Mouse (Mus musculus) heart, postnatal 36 days (tissue): ENCODE data around the gene Tmem159. TPM values are rescaled to one million over a fixed set of nuclear protein-coding genes. Genes with fewer than 3 reads are reported as not detected.

Experiments used
- DNase-seq, 2 experiments: peaks; one replicate each; pipeline ENCODE4 v3.0.0; 2021 to 2022
- intact Hi-C: fragments of 180-260 bp; cut with DNase I; formaldehyde crosslinking; loops from one replicate; pipeline ENCODE4 v1.15.1; 2025
- total RNA-seq, 2 experiments: library from RNA; stranded (reverse); gene quantifications; 2 replicates each; pipeline ENCODE4 v1.2.3; 2021

Gene Tmem159
- 10 to 100 TPM; 24.1 to 54.3 TPM for total RNA-seq

DNA sequence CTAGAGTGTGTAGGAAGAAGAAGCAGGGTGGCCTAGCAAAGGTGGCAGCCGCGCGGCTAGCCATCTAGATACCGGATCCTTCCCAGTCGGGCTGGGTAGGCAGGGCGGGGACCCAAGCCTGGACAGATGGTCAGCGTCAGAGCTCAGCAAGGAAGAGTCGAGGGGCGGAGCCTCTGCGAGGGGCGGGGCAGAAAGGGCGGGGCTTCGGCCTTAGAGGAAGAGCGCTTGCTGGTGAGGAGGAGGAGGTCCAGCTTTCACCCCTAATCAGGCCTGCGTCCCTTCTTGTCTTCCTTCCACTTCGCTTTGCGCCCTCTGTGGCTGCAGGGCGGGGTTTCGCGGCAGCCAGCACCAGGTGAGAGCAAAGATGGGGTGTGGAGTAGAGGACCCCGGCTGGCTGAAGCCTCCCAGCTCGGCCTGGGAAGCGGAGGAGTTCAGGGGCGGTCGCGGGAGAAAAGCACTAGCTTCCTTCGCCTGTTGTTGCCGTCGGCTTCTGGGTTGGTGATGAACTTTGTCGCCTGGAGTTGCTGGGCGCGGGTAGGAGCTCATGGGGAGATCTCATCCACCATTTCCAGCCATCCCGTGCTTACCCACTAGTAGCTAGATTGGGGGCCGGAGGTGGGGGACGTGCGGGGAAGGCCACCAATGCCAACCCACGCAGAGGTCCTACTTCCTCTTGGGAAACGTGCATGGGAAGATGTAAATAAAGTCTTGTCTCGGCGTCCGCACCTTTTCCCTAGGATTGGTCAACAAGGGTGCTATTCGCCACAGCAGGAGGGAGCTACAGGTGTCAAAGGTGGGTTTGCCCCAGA is at the start of gene Tmem159:
TSS of gene Tmem159 (plus strand) at position 190 of the 809 bp plus-strand sequence.
- intact Hi-C loops, result loop anchor here (10.0 kb wide), 2 partner anchors 532 to 722 kb away; partner anchors contain the start of gene Uqcrc2
- DNase-seq, result peak; percentile 87 to 91

DNA sequence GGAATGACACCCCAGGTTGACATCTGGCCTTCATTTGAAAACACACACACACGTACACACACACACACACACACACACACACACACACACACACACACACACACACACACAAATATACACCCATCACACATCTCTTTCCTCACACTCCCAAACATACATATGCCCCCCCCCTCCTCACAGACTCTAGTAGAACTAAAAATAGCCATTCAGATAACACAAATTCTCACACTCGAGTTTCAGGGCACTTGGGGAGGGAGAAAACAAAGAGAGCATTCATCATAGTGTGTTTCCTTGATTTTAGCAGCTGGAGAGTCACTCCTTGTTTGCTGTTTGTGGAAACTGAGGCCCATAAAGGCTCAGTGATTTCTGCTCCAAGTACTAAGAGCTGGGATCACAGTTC is 48.1 kb upstream of the Tmem159 start:
- no peak for DNase-seq
- intact Hi-C loops, result no loop called here

DNA sequence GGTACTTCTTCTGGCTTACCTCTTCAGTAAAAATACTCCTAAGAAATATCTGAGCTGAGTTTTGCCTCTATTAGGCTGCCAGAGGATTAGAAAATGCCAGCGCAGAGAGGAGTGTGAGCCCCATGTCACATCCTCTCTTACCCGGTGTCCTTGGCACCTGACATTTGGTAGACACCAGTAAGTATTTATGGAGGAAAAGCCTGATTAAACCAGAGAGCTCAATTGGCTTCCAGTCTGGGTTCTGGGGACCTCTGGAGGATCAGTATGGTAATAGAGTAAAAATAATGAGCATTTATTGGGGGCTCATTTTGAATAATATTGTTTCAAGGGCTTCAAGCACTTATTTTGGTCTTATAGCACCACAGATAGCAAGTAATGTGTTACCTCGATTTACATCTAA is 46.7 kb upstream of the Tmem159 start:
- intact Hi-C loops, result no loop called here
- peak in 1 of 2 experiments; percentile 8 for DNase-seq

DNA sequence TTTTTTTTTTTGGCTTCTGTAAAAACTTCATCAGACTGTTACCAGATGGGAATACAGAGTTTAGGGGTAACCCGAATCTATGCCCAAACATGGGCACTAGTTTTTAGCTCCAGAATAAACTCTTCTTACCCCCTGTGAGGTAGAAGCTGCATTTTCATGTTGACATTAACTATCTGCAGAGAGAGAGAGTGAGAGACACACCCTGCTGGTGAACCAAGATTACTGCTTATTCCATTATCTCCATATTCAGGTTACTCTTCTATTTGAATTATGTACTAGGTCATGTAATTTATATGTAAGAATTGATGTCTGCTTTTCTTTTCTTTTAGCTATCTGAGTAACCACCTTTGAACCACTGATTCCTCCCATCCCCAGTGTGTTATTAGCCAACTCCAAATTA is 38.1 kb upstream of the Tmem159 start:
- DNase-seq, result no peak
- intact Hi-C loops, result no loop called here

DNA sequence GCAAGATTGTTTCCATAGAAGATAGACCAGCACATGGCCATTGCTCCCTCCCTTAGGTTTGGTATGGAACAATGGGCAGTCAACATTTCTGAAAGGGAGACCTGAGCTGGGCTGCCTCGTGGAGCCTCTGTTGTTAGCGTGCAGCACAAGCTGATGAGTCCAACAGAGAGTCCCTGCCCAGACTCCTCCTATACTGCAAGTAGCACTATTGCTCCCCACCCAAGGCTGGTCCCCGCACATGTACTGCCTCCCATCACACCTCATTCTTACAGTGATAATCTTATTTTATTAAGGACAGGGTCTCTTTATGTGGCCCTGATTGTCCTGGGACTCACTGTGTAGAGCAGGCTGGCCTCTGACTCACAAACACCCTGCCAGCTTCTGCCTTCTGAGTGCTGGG is 34.0 kb upstream of the Tmem159 start:
- intact Hi-C loops, result no loop called here
- DNase-seq, result no peak

DNA sequence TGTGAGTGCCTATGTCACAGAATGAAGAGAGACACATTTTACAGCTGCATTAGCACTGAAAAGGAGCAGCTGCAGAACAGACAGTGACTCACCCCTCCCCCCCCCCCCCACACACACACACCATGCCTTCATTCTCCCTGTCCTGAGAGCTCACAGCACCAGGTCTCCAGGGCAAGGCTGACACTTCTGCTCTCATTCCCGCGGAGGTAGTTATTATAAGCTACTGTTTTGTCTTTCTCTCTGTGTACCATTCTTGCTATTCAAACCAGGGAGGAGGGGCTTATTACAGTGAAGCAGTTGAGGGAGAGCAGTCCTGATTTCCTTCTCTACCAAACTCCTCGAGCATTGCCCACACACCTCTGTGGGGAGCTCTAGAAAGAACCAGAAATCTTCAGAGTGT is 33.0 kb upstream of the Tmem159 start:
- intact Hi-C loops, result no loop called here
- no peak for DNase-seq

DNA sequence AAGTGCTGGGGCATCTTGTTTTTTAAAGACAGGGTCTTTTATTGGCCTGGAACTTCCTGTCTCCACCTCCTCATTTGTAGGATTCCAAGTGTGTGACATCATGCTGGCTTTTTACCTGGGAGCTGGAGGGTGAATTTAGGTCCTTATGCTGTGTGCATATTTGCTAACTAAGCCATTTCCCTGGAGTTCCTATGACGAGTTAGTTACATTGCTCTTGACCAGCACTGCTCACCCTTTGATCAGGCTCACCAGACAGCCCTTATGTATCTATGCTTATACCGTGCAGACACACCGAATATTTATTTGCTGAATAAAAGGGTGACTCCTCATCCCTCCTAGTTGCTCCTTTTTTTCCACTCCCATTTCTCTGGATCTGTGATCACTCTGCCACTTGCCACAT is 22.0 kb upstream of the Tmem159 start:
- intact Hi-C loops, result no loop called here
- no peak for DNase-seq

DNA sequence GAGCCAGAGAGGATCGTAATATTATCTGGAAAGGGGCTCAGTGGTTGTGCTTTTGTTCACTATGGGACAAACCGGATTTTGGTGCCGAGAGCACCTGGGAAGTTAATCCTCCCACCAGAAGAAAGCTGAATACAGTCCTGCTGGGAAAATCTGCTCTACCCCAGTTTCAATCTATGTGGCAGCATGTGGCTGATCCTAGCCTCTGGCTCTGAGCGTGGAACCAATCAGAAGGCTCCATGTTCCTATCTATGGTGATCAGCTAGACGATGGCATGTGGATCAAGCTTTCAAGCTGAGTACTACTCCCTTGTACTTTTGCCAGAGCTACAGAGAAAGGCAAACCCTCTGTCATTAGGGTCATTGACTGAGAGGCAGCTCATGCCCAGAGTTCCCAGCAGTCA is 9.1 kb upstream of the Tmem159 start:
- intact Hi-C loops, result no loop called here
- no peak for DNase-seq

DNA sequence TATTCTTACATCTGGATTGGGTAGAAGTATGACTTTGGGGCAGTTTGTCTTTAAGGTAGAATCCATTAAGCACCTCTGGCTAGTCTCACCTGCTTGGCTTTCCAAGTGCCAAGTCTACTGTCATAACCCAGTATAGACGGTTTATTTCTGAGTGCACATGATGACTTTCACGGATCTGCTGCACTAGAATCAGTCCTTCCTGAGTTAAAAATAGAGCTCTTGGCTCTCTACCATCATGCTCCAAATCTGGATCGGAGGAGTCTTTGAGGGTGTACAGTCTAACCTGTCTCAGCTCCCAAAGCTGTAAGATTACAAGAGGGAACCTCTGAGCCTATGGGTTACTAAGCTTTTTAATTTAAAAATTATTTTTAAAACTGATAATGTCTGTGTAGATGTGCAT is 7.9 kb upstream of the Tmem159 start:
- intact Hi-C loops, result no loop called here
- DNase-seq, result no peak

DNA sequence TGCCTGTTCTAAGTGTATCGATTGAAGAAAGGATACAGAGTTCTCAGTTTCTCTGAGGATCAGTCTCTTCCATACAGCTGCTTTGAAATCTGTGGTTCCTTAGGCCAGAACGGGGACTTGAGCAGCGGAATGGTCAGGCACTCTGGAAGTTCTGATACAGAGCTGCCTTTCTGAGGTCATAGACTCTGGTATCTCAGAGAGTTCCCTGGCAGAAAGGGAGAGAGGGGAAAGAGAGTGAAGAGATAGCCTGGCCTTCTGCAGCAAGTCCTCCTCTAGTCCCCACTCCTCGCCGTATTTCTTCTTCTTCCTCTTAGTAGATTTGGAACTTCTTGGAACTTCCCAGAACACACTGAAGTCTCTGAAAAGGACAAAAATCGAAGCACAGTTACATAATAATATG is 7.0 kb upstream of the Tmem159 start, which contains the start of gene Dnah3:
TSS of gene Dnah3 (minus strand) at position 101 of the 400 bp plus-strand sequence.
- intact Hi-C loops, result loop anchor here (5.0 kb wide), 1 partner anchor 232 kb away; the partner anchor contains the start of gene Abca15
- no peak for DNase-seq

DNA sequence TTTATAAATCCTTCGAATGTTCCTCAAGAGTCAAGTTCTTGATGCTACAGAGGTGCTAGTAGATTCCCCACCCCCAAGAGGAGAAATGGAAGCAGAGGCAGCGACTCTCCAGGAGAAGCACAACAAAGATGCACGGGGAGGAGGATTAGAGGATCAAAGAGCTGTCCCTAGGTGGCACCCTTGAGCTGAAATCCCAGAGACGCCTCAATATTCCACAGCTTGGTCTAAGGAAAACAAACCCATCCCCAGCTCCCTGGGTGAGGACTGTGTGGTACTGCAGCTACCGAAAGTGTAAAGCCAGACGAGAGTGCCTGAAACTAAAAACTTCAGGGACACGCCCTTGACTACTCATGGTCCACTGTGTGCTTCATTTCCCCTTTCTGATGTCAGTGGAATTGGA is 4.3 kb upstream of the Tmem159 start:
- DNase-seq, result peak; percentile 63 to 70
- intact Hi-C loops, result loop anchor here (2.0 to 5.0 kb wide), 3 partner anchors 107 to 249 kb away; partner anchors contain the start of gene Abca15

DNA sequence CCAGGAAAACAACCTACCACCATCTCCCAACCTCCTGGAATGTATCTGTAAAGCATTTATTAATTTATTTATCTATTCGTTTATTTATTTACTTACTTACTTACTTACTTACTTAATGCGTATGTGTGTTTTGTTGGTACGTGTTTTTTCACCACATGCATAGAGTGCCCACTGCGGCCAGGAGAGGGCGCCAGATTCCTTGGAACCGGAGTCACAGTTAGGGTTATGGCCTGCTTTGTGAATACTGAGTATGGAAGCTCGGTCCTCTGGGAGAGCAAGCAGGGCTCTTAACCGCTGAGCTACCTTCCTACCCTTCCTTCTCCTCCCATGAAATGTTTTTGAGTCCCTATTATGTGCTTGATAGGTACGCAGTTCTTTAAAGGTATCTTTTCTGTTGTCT is 3.8 kb upstream of the Tmem159 start:
- peak; percentile 73 to 77 for DNase-seq
- intact Hi-C loops, result loop anchor here (2.0 to 5.0 kb wide), 3 partner anchors 106 to 250 kb away; partner anchors contain the start of gene Abca15

DNA sequence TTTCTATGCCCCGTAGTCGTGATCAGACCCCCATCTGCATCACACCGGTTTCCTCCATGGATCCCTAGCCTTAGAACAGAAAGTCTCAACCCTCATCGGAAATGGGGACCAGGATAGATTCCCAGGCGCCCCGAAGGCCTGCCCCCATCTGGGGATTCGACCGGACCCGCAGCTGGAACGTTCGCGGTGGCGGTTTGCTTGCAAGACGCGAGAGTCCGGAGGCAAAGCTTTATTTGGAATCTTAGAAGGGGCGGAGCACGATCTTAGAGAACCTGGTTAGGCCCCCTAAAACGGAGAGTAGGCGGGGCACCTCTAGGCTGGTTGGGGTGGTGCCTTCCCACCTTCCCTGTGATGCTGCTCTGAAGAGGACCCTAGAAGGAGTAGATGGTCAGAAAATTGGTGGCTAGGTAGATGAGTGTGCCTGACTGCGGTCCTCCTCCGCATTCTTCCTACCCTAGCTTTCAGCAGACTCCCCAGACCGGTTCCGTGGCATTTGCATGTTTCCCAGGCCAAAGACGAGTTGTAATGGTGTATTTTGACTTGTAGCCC is 940 bp downstream of the Tmem159 start:
- peak; percentile 32 to 37 for DNase-seq
- intact Hi-C loops, result loop anchor here (10.0 kb wide), 2 partner anchors 532 to 722 kb away; partner anchors contain the start of gene Uqcrc2

DNA sequence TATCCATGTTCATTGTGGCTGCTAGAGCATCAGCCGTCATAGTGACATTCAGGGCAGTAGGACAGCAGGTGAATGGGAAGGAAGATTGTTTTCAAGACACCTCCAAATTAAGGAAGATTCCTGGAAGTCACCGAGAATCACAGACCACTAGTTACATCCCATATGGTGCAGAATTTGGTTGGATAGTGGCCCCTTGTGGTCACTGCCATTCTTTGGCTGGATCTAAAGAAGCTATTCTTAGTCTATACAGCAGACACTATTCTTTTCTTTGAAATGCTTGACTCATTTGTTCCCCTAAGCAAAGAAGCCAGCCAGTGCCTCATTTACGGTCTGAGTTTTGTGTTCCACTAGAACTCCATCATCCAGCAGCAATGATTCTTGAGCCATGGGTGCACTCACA is 2.8 kb downstream of the Tmem159 start:
- intact Hi-C loops, result loop anchor here (5.0 to 10.0 kb wide), 3 partner anchors 388 to 720 kb away; partner anchors contain the start of gene Uqcrc2
- DNase-seq, result no peak

DNA sequence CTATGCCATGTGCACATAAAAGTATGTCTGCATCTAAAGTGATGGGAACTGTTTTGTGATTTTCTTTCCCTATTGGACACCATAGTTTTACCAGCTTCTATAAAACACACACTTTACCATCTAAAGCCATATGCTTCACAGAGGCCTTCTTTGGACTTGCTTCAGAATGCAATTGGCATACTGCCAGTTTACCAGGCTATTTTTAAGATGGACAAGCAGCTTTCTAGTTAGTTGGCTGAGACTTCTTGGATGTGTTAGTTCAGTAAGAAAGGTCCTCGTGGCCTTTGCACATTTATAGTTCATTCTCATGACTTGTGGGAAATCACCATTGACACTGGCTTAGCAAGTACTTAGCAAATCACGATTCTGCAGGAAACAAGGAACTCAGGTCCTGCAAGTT is 4.2 kb downstream of the Tmem159 start:
- intact Hi-C loops, result loop anchor here (5.0 to 10.0 kb wide), 3 partner anchors 389 to 718 kb away; partner anchors contain the start of gene Uqcrc2
- DNase-seq, result no peak

DNA sequence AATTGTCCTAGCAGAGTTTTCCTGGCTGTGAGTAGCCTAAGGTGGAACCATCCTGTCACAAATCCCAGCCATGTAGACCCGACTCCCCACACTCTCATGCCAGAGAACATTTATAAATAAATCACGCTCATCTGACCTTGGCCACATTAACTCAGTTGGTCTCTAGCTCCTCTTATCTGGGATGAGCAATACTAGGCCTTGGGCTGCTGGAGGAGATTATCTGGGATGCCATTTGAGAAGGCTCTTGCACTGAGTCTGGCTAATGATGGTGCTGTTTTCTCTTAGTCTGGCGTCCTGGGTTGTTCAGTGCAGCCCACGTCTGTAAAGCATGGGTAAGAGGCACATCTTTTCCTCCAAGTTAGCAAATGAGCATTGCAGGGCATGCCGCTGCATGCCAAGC is 7.5 kb downstream of the Tmem159 start:
- intact Hi-C loops, result loop anchor here (5.0 to 10.0 kb wide), 3 partner anchors 392 to 715 kb away; partner anchors contain the start of gene Uqcrc2
- no peak for DNase-seq

DNA sequence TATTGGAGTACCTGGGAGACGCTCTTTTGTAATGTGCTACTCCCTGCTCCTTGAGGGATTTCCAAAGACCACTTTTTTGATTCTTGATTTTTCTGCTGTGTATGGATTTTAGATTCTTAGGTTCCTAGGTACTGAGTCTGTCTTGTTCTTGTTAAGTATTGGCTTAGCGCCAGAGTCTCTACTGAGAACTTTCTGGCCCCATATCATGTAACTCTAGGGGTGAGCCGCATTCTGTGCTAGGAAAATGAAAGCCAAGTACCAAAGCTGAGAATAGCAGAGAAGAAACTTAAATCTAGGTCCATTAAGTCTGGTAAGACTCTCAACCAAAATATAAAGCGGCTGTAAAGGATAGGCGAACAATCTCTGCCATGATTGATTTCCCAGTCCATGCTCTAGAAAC is 14.8 kb downstream of the Tmem159 start:
- intact Hi-C loops, result no loop called here
- no peak for DNase-seq

DNA sequence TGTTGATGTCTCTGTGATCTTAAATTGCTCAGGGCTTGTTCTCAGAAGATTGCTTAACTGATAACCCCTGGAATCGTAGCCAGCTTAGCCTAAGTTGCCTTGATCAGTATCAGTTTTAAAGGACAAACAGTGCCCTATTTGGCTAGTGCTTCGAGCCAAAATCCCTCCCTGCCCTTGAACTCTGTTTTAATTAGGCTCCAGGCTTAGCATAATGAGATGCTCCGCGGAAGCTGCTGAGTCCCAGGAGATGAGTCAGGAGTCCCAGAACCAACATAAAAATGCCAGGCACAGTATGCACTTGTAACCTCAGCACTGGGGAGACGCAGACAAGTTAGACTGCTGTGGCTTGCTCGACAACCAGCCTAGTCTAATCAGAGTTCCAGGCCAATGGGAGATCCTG is 15.4 kb downstream of the Tmem159 start:
- DNase-seq, result no peak
- intact Hi-C loops, result no loop called here

DNA sequence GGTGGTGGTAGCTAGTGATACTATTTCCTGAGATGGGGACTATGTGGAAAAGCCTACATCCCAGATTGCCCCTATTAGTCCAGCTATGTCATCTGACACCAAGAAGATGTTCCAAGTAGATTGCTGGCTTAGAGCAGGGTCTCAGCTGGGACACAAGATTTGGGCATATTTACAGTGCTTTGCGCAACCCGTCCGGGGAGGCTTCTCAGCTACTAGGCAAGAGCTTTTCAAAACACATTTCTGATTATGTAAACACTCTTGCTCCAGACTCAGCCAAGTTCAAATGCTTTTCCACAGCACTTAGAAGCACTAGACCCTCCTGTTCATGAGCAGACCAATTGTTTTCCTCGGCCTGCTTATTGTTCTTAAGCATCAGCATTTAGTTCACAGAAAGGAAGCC is 21.6 kb downstream of the Tmem159 start:
- intact Hi-C loops, result loop anchor here (1.0 to 2.0 kb wide), 2 partner anchors 80 to 203 kb away; partner anchors contain the start of gene Abca14
- peak; percentile 42 to 44 for DNase-seq

DNA sequence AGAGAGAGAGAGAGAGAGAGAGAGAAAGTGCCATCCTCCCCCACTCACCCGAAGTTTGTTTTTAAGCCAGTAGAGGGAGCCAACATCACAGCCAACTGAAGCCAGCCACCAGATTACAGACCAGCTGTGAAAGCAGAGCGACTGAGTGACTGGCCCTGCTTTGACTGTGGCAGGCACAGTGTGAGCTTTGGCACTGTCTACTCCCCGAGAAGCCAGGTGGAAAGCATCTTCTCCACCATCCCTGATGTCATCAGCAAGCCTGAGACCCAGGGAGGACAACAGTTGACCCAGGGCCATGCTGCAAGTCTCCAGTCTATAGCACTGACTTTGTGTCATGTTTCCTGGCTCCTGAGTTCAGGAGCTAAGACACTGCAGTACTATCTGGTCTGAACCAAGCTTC is 22.7 kb downstream of the Tmem159 start:
- intact Hi-C loops, result loop anchor here (1.0 to 2.0 kb wide), 2 partner anchors 78 to 202 kb away; partner anchors contain the start of gene Abca14
- peak; percentile 67 to 68 for DNase-seq

DNA sequence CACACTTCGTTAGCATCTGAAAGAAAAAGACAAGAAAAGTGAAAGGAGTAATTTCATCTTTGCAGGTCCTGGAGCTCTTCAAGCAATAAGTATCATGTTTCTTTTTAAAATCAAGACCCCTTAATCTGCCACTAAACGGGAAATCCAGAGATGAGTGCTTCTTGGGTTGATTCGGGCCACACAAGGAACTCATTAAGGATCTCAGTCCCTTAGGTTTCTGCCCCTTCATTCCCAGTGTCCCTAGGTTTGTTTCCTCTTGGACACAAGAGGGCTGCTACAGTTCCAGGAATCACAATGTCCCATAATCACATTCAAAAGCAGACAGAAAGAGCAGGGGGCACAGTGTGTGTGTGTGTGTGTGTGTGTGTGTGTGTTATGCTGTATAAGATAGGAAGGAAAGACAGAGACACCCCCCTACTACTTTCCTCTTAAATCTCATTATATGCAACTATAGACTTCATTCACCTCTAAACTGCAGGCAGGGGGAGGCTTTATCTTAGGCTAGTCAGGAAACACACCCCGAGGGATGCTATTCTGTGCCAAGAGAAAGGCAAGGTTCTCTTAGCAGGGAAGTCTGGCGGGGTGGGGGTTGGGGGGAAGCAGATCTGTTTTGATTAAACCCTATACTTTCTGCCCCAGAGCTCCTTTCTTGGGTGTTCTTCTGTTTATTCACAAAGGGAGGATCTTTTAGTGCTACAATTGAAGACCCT is 25.0 kb downstream of the Tmem159 start:
- DNase-seq, result no peak
- intact Hi-C loops, result no loop called here
